Mouse (Mus musculus) heart, postnatal 0 days (tissue): ENCODE results near the gene Try5.

Experiments
- CTCF ChIP-seq: IDR thresholded peaks from 2 replicates; pipeline ENCODE4 v1.5.1; 2016; ENCODE audit warnings: antibody characterized with exemption, control low read depth, low read depth
- EP300 ChIP-seq: IDR thresholded peaks from 2 replicates; pipeline ENCODE4 v1.6.1; 2016; ENCODE audit warnings: antibody characterized with exemption, low read depth

DNA sequence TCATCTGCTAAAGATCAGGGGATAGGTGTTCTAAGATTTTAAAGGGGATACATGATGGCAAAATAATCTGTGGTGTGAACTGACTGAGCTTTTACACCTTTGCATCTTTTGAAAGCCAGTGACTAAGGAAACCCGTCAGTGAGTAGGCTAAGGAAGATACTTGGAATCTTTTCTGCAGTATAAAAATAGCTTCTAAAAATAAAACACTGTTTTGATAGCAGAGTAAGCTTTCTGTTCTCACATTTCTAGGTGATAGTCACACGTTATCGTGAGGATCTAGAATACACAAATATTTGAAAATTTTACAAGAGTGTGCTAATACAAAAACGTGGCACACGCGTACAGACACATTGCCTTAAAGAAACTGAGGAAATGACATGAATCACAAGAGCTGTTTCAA, 50.5 kb downstream of the Try5 start:
- TF ChIP-seq CTCF (no peak), EP300 (no peak)
